Mouse (Mus musculus) intestine, embryonic 14.5 days (tissue): ENCODE results near the gene Eif4a3. TPM values are rescaled to one million over a fixed set of nuclear protein-coding genes. Genes with fewer than 3 reads are reported as not detected.
"Not testable (repeated sequence)": the region's sequence is repeated elsewhere in the genome, so short reads cannot be mapped to it uniquely, and the experiment has no call there.

ENCODE experiments used
- ATAC-seq: fragments of 200-750 bp; cut with Nextera tagmentation; replicated peaks from 2 replicates; pipeline ENCODE4 v1.8.0; 2017; ENCODE audit warnings: low read depth, moderate number of reproducible peaks, moderate TSS enrichment, moderate library complexity; ENCODE audit not compliant: low FRiP score, low TSS enrichment
- DNase-seq: peaks from one replicate; pipeline ENCODE4 v3.0.0-alpha.2; 2018; ENCODE audit warnings: low spot score
- H3K27ac ChIP-seq: fragments of 300-500 bp; sonication (generic); 2 replicates; pipeline ENCODE4 v1.5.1; 2014; ENCODE audit warnings: low read depth, mild to moderate bottlenecking, control low read depth
- H3K27me3 ChIP-seq: fragments of 300-500 bp; sonication (generic); replicated peaks from 2 replicates; pipeline ENCODE4 v1.6.1; 2014; ENCODE audit warnings: low read length, control low read depth; ENCODE audit not compliant: control insufficient read depth, insufficient read depth
- H3K36me3 ChIP-seq: fragments of 300-500 bp; sonication (generic); 2 replicates; pipeline ENCODE4 v1.6.1; 2014; ENCODE audit warnings: low read length, control low read depth; ENCODE audit not compliant: control insufficient read depth, insufficient read depth
- H3K4me1 ChIP-seq: fragments of 300-500 bp; sonication (generic); replicated peaks from 2 replicates; pipeline ENCODE4 v1.6.1; 2014; ENCODE audit warnings: low read length, control low read depth, mixed read lengths; ENCODE audit not compliant: control insufficient read depth, insufficient read depth
- H3K4me2 ChIP-seq: fragments of 300-500 bp; sonication (generic); 2 replicates; pipeline ENCODE4 v1.6.1; 2014; ENCODE audit warnings: low read length
- H3K4me3 ChIP-seq: fragments of 300-500 bp; sonication (generic); 2 replicates; pipeline ENCODE4 v1.5.1; 2014; ENCODE audit warnings: low read depth, low read length, control low read depth, mixed read lengths
- H3K9ac ChIP-seq: fragments of 300-500 bp; sonication (generic); 2 replicates; pipeline ENCODE4 v1.6.1; 2014; ENCODE audit warnings: mild to moderate bottlenecking, low read length
- H3K9me3 ChIP-seq: fragments of 300-500 bp; sonication (generic); 2 replicates; pipeline ENCODE4 v1.6.1; 2016; ENCODE audit warnings: low read length, control low read depth; ENCODE audit not compliant: control insufficient read depth
- WGBS: fragments of 180-500 bp; shearing (Covaris S2); extraction: QIAGEN DNeasy Blood & Tissue Kit; methylation state at CpG from one replicate; pipeline ENCODE4 v1.1.7; 2014; 5-methylcytosine and 5-hydroxymethylcytosine counted together
- polyA plus RNA-seq: library from polyadenylated mRNA; unstranded; fragments of >200 nt; fragmentation: Nextera tagmentation; extraction: Ambion mirVana; gene quantifications from 2 replicates; pipeline ENCODE4 v1.2.1, GENCODE M21; 2014

The Eif4a3 gene
- polyA plus RNA-seq, 1 experiment from 2014 or later, result 385 TPM

DNA sequence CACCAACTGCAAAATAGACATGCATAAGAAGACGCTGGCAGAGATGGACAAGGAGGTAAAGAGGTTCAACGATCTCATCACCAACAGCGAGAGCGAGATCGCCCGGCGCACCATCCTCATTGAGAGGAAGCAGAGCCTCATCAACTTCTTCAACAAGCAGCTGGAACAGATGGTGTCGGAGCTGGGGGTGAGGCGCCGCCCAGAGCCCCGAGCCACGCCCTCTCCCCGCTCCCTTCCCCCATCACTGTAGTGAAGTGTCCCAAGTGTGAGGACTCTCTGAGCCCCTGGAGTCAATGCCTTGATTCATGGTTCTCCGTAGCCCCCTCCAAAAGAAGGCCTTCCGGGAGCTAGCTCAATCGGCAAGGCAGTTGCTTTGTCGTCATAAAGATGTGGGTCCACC is 48.9 kb downstream of the Eif4a3 start:
- DNase-seq (no peak), ATAC-seq (no peak)
- H3K27ac ChIP-seq, result no peak overlapping the region
- H3K4me1 ChIP-seq, result peaks cover 6% of the 10 kb centered on the region; the same call in 1 of the 2 replicates
- no peak overlapping the region for H3K4me2 ChIP-seq
- 37% methylated on average over 17 of the region's 17 CpGs for WGBS
- H3K27me3 ChIP-seq, result no peaks in the 10 kb centered on the region
- no peaks in the 10 kb centered on the region for H3K9me3 ChIP-seq
- H3K9ac ChIP-seq, result no peak overlapping the region
- H3K36me3 ChIP-seq, result no peaks in the 10 kb centered on the region
- H3K4me3 ChIP-seq, result no peak overlapping the region

DNA sequence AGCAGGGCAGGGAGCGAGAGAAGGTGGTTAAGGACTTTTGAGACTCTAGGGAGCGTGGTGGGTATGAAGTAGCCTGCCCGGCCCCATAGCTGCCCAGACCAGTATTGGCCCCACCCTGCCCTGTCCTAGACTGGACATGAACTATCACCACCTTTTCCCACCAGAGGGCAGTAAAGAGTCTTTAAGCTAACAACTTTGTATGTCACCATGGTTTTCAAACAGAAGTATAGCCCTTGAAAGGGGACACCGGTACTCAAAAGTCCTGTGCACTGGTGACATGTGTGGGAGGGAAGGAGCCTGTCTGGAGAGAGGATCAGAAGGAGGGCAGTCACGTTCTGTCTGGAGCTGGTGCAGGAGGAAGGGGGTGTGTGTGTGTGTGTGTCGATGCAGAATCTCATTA is 50.9 kb downstream of the Eif4a3 start:
- ATAC-seq (peak; percentile 45; the same call in 1 of the 2 replicates), DNase-seq (peak; percentile 64)
- no peaks in the 10 kb centered on the region for H3K27me3 ChIP-seq
- no peaks in the 10 kb centered on the region for H3K9me3 ChIP-seq
- no peak overlapping the region for H3K27ac ChIP-seq
- no peak overlapping the region for H3K9ac ChIP-seq
- WGBS, result 28% methylated on average over 6 of the region's 6 CpGs
- no peak overlapping the region for H3K4me2 ChIP-seq
- no peak overlapping the region for H3K4me3 ChIP-seq
- H3K36me3 ChIP-seq, result no peaks in the 10 kb centered on the region
- peaks cover 6% of the 10 kb centered on the region; the same call in 1 of the 2 replicates for H3K4me1 ChIP-seq

DNA sequence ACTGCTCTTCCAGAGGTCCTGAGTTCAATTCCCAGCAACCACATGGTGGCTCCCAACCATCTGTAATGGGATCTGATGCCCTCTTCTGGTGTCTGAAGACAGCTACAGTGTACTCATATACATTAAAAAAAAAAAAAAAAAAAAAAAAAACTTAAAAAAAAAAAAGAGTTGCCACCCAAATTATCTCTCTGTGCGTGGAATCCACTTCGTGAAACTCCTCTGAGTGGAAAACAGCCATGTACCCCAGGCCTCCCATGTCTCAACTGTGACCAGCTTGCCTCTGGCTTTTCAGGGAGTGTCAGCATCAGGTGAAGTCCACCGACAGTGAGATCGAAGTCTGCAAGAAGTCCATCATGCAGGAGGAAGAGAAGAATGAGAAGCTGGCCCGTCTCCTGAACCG is 54.3 kb downstream of the Eif4a3 start:
- not testable (repeated sequence) for DNase-seq, H3K4me2 ChIP-seq, H3K9me3 ChIP-seq, ATAC-seq, H3K9ac ChIP-seq, H3K4me3 ChIP-seq, H3K36me3 ChIP-seq, H3K4me1 ChIP-seq, H3K27ac ChIP-seq, H3K27me3 ChIP-seq
- WGBS, result 86% methylated on average over 6 of the region's 6 CpGs

DNA sequence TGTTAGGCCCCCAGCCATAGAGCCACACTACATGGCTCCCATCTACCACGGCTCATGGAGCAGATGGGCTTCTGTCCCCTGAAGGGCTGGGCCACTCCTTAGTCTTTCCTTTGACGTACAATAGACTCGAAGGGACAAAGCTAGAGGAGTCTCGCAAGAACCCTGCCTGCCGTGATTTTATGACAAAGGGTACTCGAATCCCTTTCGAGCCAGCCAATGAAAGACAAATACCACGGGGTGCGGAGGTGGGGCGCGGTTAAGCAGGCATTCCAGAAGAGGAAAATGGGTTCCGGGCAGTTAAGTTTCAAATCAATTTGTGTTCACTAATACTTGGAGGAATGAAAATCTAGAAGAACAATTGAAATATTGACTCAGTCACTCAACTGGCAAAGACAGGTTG is 60.4 kb downstream of the Eif4a3 start:
- Histone ChIP-seq H3K4me3 (no peak overlapping the region), H3K4me1 (peaks cover 11% of the 10 kb centered on the region; the same call in 1 of the 2 replicates), H3K9me3 (no peaks in the 10 kb centered on the region), H3K9ac (no peak overlapping the region), H3K4me2 (no peak overlapping the region), H3K27me3 (no peaks in the 10 kb centered on the region), H3K27ac (no peak overlapping the region), H3K36me3 (no peaks in the 10 kb centered on the region)
- 90% methylated on average over 12 of the region's 12 CpGs for WGBS
- ATAC-seq, result no peak
- no peak for DNase-seq

Other genes starting within 250 kb of the Eif4a3 start
- gene Cbx4, start 213.9 kb downstream of the Eif4a3 start, polyA plus RNA-seq, result 9.9 and 10.5 TPM in 2 replicates
- 12.2 and 13.0 TPM in 2 replicates for gene Tbc1d16, start 71.6 kb downstream of the Eif4a3 start, polyA plus RNA-seq
- 4.0 and 5.1 TPM in 2 replicates for gene Ccdc40, start 71.5 kb downstream of the Eif4a3 start, polyA plus RNA-seq
- gene Gaa, start 32.2 kb downstream of the Eif4a3 start, polyA plus RNA-seq, result 57.3 and 62.3 TPM in 2 replicates
- 2.8 and 3.2 TPM in 2 replicates for gene Card14, start 7.7 kb upstream of the Eif4a3 start, polyA plus RNA-seq
- gene Sgsh, start 55.4 kb upstream of the Eif4a3 start, polyA plus RNA-seq, result 7.5 and 7.9 TPM in 2 replicates
- gene Slc26a11, start 55.5 kb upstream of the Eif4a3 start, polyA plus RNA-seq, result 8.4 and 9.9 TPM in 2 replicates
- gene Rnf213, start 93.0 kb upstream of the Eif4a3 start, polyA plus RNA-seq, result 18.0 and 18.8 TPM in 2 replicates
- gene Endov, start 191.3 kb upstream of the Eif4a3 start, polyA plus RNA-seq, result 15.3 and 15.8 TPM in 2 replicates
- gene Nptx1, start 247.7 kb upstream of the Eif4a3 start, polyA plus RNA-seq, result 1.3 and 2.4 TPM in 2 replicates